Mouse (Mus musculus) liver, postnatal 0 days (tissue): Measurements from ENCODE around the gene Iqgap3. TPM values are rescaled to one million over a fixed set of nuclear protein-coding genes. Genes with fewer than 3 reads are reported as not detected.
A peak's percentile ranks its signal among the peaks of the same experiment; 100 is the strongest.

Experiments used
- ATAC-seq: fragments of 200-750 bp; cut with Nextera tagmentation; 2 replicates; pipeline ENCODE4 v1.8.0; 2017; ENCODE audit warnings: mild to moderate bottlenecking, moderate library complexity
- DNase-seq: peaks from one replicate; pipeline ENCODE4 v3.0.0-alpha.2; 2016
- H3K27ac ChIP-seq: fragments of 300-500 bp; sonication (generic); 2 replicates; pipeline ENCODE4 v1.5.1; 2014; ENCODE audit warnings: antibody characterized with exemption, moderate library complexity, mild to moderate bottlenecking, low read depth
- H3K27me3 ChIP-seq: fragments of 300-500 bp; sonication (generic); 2 replicates; pipeline ENCODE4 v1.6.1; 2014; ENCODE audit warnings: low read length, control low read depth, mixed read lengths; ENCODE audit not compliant: insufficient read depth
- H3K36me3 ChIP-seq: fragments of 300-500 bp; sonication (generic); replicated peaks from 2 replicates; pipeline ENCODE4 v1.6.1; 2014; ENCODE audit warnings: mild to moderate bottlenecking, control low read depth, low read length, moderate library complexity, mixed read lengths; ENCODE audit not compliant: insufficient read depth
- H3K4me1 ChIP-seq: fragments of 300-500 bp; sonication (generic); 2 replicates; pipeline ENCODE4 v1.6.1; 2014; ENCODE audit warnings: antibody characterized with exemption, mild to moderate bottlenecking, control low read depth; ENCODE audit not compliant: insufficient read depth
- H3K4me2 ChIP-seq: fragments of 300-500 bp; sonication (generic); 2 replicates; pipeline ENCODE4 v1.6.1; 2014; ENCODE audit warnings: low read depth, mild to moderate bottlenecking, low read length, moderate library complexity, mixed read lengths
- H3K4me3 ChIP-seq: fragments of 300-500 bp; sonication (generic); 2 replicates; pipeline ENCODE4 v1.5.1; 2014; ENCODE audit warnings: low read depth, low read length
- H3K9ac ChIP-seq: fragments of 300-500 bp; sonication (generic); replicated peaks from 2 replicates; pipeline ENCODE4 v1.6.1; 2014; ENCODE audit warnings: mild to moderate bottlenecking, moderate library complexity
- H3K9me3 ChIP-seq: fragments of 300-500 bp; sonication (generic); 2 replicates; pipeline ENCODE4 v1.6.1; 2016; ENCODE audit warnings: mild to moderate bottlenecking, control low read depth, low read length, mixed read lengths
- CTCF ChIP-seq: sonication (generic); IDR thresholded peaks from 2 replicates; pipeline ENCODE4 v1.5.1; 2016; ENCODE audit warnings: antibody characterized with exemption, low read depth
- EP300 ChIP-seq: IDR thresholded peaks from 2 replicates; pipeline ENCODE4 v1.6.1; 2016; ENCODE audit warnings: antibody characterized with exemption, low read depth, mild to moderate bottlenecking
- whole genome bisulfite sequencing: fragments of 180-500 bp; shearing (Covaris S2); extraction: QIAGEN DNeasy Blood & Tissue Kit; methylation state at CpG from one replicate; pipeline ENCODE4 v1.1.7; 2014; ENCODE audit not compliant: insufficient replicate concordance; 5-methylcytosine and 5-hydroxymethylcytosine counted together
- polyA plus RNA-seq: library from polyadenylated mRNA; unstranded; fragments of >200 nt; fragmentation: Nextera tagmentation; extraction: Ambion mirVana; gene quantifications from 2 replicates; pipeline ENCODE4 v1.2.1, GENCODE M21; 2015

Gene Iqgap3
- polyA plus RNA-seq, 1 experiment from 2014 or later: 2.9 TPM

- H3K36me3 ChIP-seq: peaks cover 13% of the 10 kb centered on the region
- 78% methylated on average over 3 of the region's 9 CpGs for WGBS
- no peak overlapping the region for H3K27ac ChIP-seq
Observed at GRCm38 (mm10) chr3:88085459-88085858, 3.7 kb downstream of the Iqgap3 start.

GRCm38 (mm10) chr3:88087688-88088087 lies 5.9 kb downstream of the Iqgap3 start:
- no peak for ATAC-seq
- Histone ChIP-seq H3K9me3 (no peaks in the 10 kb centered on the region), H3K4me3 (no peak overlapping the region), H3K9ac (no peak overlapping the region), H3K4me2 (no peak overlapping the region), H3K4me1 (peaks cover 5% of the 10 kb centered on the region), H3K36me3 (peaks cover 16% of the 10 kb centered on the region), H3K27ac (no peak overlapping the region), H3K27me3 (no peaks in the 10 kb centered on the region)
- no peak for DNase-seq
- TF ChIP-seq CTCF: peak; percentile 82
- TF ChIP-seq EP300: no peak
- WGBS: 70% methylated on average over 1 of the region's 1 CpGs

More at GRCm38 (mm10) chr3:88085459-88085858, 3.7 kb downstream of the Iqgap3 start:
- Histone ChIP-seq H3K27me3 (no peaks in the 10 kb centered on the region), H3K4me3 (no peak overlapping the region), H3K9ac (no peak overlapping the region), H3K9me3 (no peaks in the 10 kb centered on the region), H3K4me1 (peaks cover 19% of the 10 kb centered on the region), H3K4me2 (no peak overlapping the region)
- ATAC-seq (no peak), DNase-seq (no peak)
- TF ChIP-seq CTCF: no peak
- TF ChIP-seq EP300: no peak

- Histone ChIP-seq H3K4me2 (no peak overlapping the region), H3K4me1 (no peaks in the 10 kb centered on the region), H3K4me3 (no peak overlapping the region), H3K36me3 (peaks cover 20% of the 10 kb centered on the region), H3K27me3 (no peaks in the 10 kb centered on the region), H3K27ac (no peak overlapping the region), H3K9ac (no peak overlapping the region), H3K9me3 (no peaks in the 10 kb centered on the region)
- TF ChIP-seq EP300 (no peak), CTCF (no peak)
- no peak for ATAC-seq
- 83% methylated on average over 7 of the region's 7 CpGs for WGBS
- no peak for DNase-seq
Observed at GRCm38 (mm10) chr3:88090106-88090505, 8.3 kb downstream of the Iqgap3 start.

GRCm38 (mm10) chr3:88090616-88091015 lies 8.8 kb downstream of the Iqgap3 start:
- no peaks in the 10 kb centered on the region for H3K4me1 ChIP-seq
- H3K9me3 ChIP-seq: no peaks in the 10 kb centered on the region
- H3K27me3 ChIP-seq: no peaks in the 10 kb centered on the region
- peaks cover 20% of the 10 kb centered on the region for H3K36me3 ChIP-seq
- H3K4me3 ChIP-seq: no peak overlapping the region
- ATAC-seq (no peak), DNase-seq (no peak)
- no peak for TF ChIP-seq CTCF
- TF ChIP-seq EP300: no peak
- H3K4me2 ChIP-seq: no peak overlapping the region
- H3K27ac ChIP-seq: no peak overlapping the region
- WGBS: 94% methylated on average over 6 of the region's 6 CpGs
- H3K9ac ChIP-seq: no peak overlapping the region

GRCm38 (mm10) chr3:88094126-88094525 lies 12.4 kb downstream of the Iqgap3 start:
- TF ChIP-seq EP300 (no peak), CTCF (no peak)
- 89% methylated on average over 5 of the region's 5 CpGs for WGBS
- H3K36me3 ChIP-seq: peaks cover 14% of the 10 kb centered on the region
- no peaks in the 10 kb centered on the region for H3K27me3 ChIP-seq
- no peaks in the 10 kb centered on the region for H3K9me3 ChIP-seq
- H3K4me1 ChIP-seq: no peaks in the 10 kb centered on the region
- H3K9ac ChIP-seq: no peak overlapping the region
- no peak for DNase-seq
- H3K27ac ChIP-seq: no peak overlapping the region
- no peak overlapping the region for H3K4me3 ChIP-seq
- ATAC-seq: no peak
- H3K4me2 ChIP-seq: no peak overlapping the region

- H3K27ac ChIP-seq: no peak overlapping the region
- H3K27me3 ChIP-seq: no peaks in the 10 kb centered on the region
- H3K9ac ChIP-seq: no peak overlapping the region
- DNase-seq (no peak), ATAC-seq (no peak)
- H3K36me3 ChIP-seq: peaks cover 15% of the 10 kb centered on the region
- H3K4me3 ChIP-seq: no peak overlapping the region
- TF ChIP-seq EP300 (no peak), CTCF (no peak)
- 70% methylated on average over 6 of the region's 6 CpGs for WGBS
- no peaks in the 10 kb centered on the region for H3K4me1 ChIP-seq
- H3K9me3 ChIP-seq: no peaks in the 10 kb centered on the region
- H3K4me2 ChIP-seq: no peak overlapping the region
Observed at GRCm38 (mm10) chr3:88097666-88098065, 15.9 kb downstream of the Iqgap3 start.

- no peak overlapping the region for H3K4me2 ChIP-seq
- no peaks in the 10 kb centered on the region for H3K9me3 ChIP-seq
- H3K36me3 ChIP-seq: peaks cover 13% of the 10 kb centered on the region
- WGBS: 61% methylated on average over 3 of the region's 3 CpGs
- H3K27me3 ChIP-seq: no peaks in the 10 kb centered on the region
- ATAC-seq: no peak
- DNase-seq: no peak
- no peak overlapping the region for H3K9ac ChIP-seq
- no peak overlapping the region for H3K27ac ChIP-seq
- H3K4me3 ChIP-seq: no peak overlapping the region
- no peak for TF ChIP-seq EP300
- TF ChIP-seq CTCF: no peak
- H3K4me1 ChIP-seq: no peaks in the 10 kb centered on the region
Observed at GRCm38 (mm10) chr3:88100251-88100650, 18.5 kb downstream of the Iqgap3 start.
